Mouse (Mus musculus): Measurements from ENCODE around the gene Nans.

DNA sequence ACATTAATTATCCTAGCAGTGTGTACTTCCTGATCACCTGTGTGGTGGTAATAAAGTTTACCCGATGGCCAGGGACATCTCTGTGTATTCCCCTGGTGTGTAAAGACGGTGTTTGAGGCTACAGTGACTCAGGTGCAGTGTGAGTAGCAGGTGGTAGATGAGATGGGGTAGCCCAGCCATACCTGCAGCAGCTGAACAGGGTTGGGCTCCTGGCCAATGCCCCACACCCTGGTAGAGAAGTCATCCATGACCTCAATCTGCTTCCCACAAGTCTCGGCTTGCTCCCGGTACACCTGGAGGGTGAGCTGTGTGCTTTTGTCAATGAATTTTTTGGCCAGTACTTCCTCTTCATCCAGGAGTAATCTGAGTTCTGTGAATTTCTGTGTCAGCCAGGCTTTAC lies 34.3 kb downstream of the Nans start:
- TF ChIP-seq CTCF (IDR thresholded peaks at IDR 0.05; ENCODE audit: low read depth) (no peak), EP300 (IDR thresholded peaks at IDR 0.05; ENCODE audit: low read depth) (no peak)
